Mouse (Mus musculus) cerebellum, adult 2 months (tissue): Measurements from ENCODE around the gene Mgat4b.

Experiments
- CTCF ChIP-seq: fragments of 200-500 bp; IDR thresholded peaks from 2 replicates; pipeline ENCODE4 v1.5.1; 2011; ENCODE audit warnings: low read depth, mild to moderate bottlenecking, control low read depth, low read length, moderate library complexity, borderline replicate concordance; ENCODE audit not compliant: insufficient read depth
- POLR2A ChIP-seq: fragments of 200-500 bp; IDR thresholded peaks from 2 replicates; pipeline ENCODE4 v1.6.1; 2011; ENCODE audit warnings: low read length, control low read depth, borderline replicate concordance; ENCODE audit not compliant: insufficient read depth

GRCm38 (mm10) chr11:50194070-50194469 is 16.6 kb upstream of the Mgat4b start:
- no peak for TF ChIP-seq CTCF
- TF ChIP-seq POLR2A: no peak
